Mouse (Mus musculus) heart, embryonic 12.5 days (tissue): ENCODE data around the gene Adamts13. TPM values are rescaled to one million over a fixed set of nuclear protein-coding genes. Genes with fewer than 3 reads are reported as not detected.
A peak's percentile ranks its signal among the peaks of the same experiment; 100 is the strongest.

Experiments used
- ATAC-seq: fragments of 200-750 bp; cut with Nextera tagmentation; 2 replicates; pipeline ENCODE4 v1.8.0; 2017; ENCODE audit warnings: moderate TSS enrichment, moderate library complexity; ENCODE audit not compliant: insufficient number of reproducible peaks, low FRiP score
- H3K27ac ChIP-seq: fragments of 300-500 bp; sonication (generic); 2 replicates; pipeline ENCODE4 v1.5.1; 2016; ENCODE audit warnings: mild to moderate bottlenecking, moderate library complexity; ENCODE audit not compliant: poor library complexity, severe bottlenecking
- H3K27me3 ChIP-seq: fragments of 300-500 bp; sonication (generic); replicated peaks from 2 replicates; pipeline ENCODE4 v1.6.1; 2016; ENCODE audit warnings: mild to moderate bottlenecking, moderate library complexity
- H3K36me3 ChIP-seq: fragments of 300-500 bp; sonication (generic); 2 replicates; pipeline ENCODE4 v1.6.1; 2016; ENCODE audit warnings: mild to moderate bottlenecking, moderate library complexity
- H3K4me1 ChIP-seq: fragments of 300-500 bp; sonication (generic); replicated peaks from 2 replicates; pipeline ENCODE4 v1.6.1; 2016; ENCODE audit warnings: mild to moderate bottlenecking
- H3K4me2 ChIP-seq: fragments of 300-500 bp; sonication (generic); 2 replicates; pipeline ENCODE4 v1.6.1; 2016; ENCODE audit warnings: mild to moderate bottlenecking, moderate library complexity
- H3K4me3 ChIP-seq: fragments of 300-500 bp; sonication (generic); 2 replicates; pipeline ENCODE4 v1.5.1; 2016; ENCODE audit warnings: mild to moderate bottlenecking
- H3K9ac ChIP-seq: fragments of 300-500 bp; sonication (generic); 2 replicates; pipeline ENCODE4 v1.6.1; 2016; ENCODE audit warnings: mild to moderate bottlenecking, moderate library complexity
- H3K9me3 ChIP-seq: fragments of 300-500 bp; sonication (generic); replicated peaks from 2 replicates; pipeline ENCODE4 v1.6.1; 2016; ENCODE audit warnings: mild to moderate bottlenecking, moderate library complexity
- WGBS: fragments of 180-500 bp; shearing (Covaris S2); methylation state at CpG from one replicate; pipeline ENCODE4 v1.1.7; 2016; 5-methylcytosine and 5-hydroxymethylcytosine counted together
- polyA plus RNA-seq: library from polyadenylated mRNA; unstranded; fragments of >200 nt; fragmentation: Nextera tagmentation; extraction: Ambion mirVana; gene quantifications from 2 replicates; pipeline ENCODE4 v1.2.1, GENCODE M21; 2016

Gene Adamts13
- polyA plus RNA-seq, 1 experiment from 2014 or later = not detected

- peaks cover 34% of the 10 kb centered on the region for H3K27me3 ChIP-seq
- no peaks in the 10 kb centered on the region for H3K9me3 ChIP-seq
- 30% methylated on average over 4 of the region's 4 CpGs for WGBS
- H3K36me3 ChIP-seq = no peaks in the 10 kb centered on the region
- no peak for ATAC-seq
- no peak overlapping the region for H3K9ac ChIP-seq
- H3K4me2 ChIP-seq = no peak overlapping the region
- H3K4me3 ChIP-seq = no peak overlapping the region
- H3K4me1 ChIP-seq = no peaks in the 10 kb centered on the region
- no peak overlapping the region for H3K27ac ChIP-seq
Observed at GRCm38 (mm10) chr2:26973960-26974359, 744 bp downstream of the Adamts13 start.

- no peaks in the 10 kb centered on the region for H3K4me1 ChIP-seq
- H3K36me3 ChIP-seq = no peaks in the 10 kb centered on the region
- WGBS = 59% methylated on average over 1 of the region's 1 CpGs
Observed at GRCm38 (mm10) chr2:26980361-26980760, 7.1 kb downstream of the Adamts13 start.

DNA sequence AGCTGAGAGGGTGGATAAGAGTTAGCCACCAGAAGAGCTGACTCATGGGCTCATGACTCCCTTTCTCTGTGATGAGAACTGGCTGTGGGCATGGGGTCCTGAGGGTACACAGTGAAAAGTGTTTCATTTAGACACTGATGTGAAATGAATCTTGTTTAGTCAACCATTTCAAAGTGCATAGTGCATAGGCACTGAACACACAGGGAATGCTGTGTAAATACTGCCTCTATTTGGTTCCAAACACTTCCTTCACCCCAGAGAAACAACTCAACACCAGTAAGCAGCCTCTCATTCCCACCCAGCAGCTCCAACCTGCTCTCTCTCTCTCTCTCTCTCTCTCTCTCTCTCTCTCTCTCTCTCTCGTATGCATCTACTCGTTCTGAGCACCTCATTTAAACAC lies 11.0 kb downstream of the Adamts13 start:
- H3K4me1 ChIP-seq = no peaks in the 10 kb centered on the region
- 77% methylated on average over 2 of the region's 2 CpGs for WGBS
- no peak overlapping the region for H3K4me3 ChIP-seq
- no peak overlapping the region for H3K9ac ChIP-seq
- peaks cover 34% of the 10 kb centered on the region for H3K27me3 ChIP-seq
- no peak overlapping the region for H3K27ac ChIP-seq
- H3K4me2 ChIP-seq = no peak overlapping the region
- ATAC-seq = no peak
- no peaks in the 10 kb centered on the region for H3K9me3 ChIP-seq
- no peaks in the 10 kb centered on the region for H3K36me3 ChIP-seq

More at GRCm38 (mm10) chr2:26980361-26980760, 7.1 kb downstream of the Adamts13 start:
- Histone ChIP-seq H3K9ac (no peak overlapping the region), H3K4me3 (no peak overlapping the region), H3K9me3 (no peaks in the 10 kb centered on the region), H3K4me2 (no peak overlapping the region), H3K27ac (no peak overlapping the region), H3K27me3 (peaks cover 32% of the 10 kb centered on the region)
- no peak for ATAC-seq

- H3K27me3 ChIP-seq = peaks cover 34% of the 10 kb centered on the region
- no peak for ATAC-seq
- no peaks in the 10 kb centered on the region for H3K36me3 ChIP-seq
- no peak overlapping the region for H3K27ac ChIP-seq
- no peak overlapping the region for H3K4me2 ChIP-seq
- H3K9me3 ChIP-seq = no peaks in the 10 kb centered on the region
- no peak overlapping the region for H3K4me3 ChIP-seq
- 70% methylated on average over 5 of the region's 5 CpGs for WGBS
- no peak overlapping the region for H3K9ac ChIP-seq
- no peaks in the 10 kb centered on the region for H3K4me1 ChIP-seq
Observed at GRCm38 (mm10) chr2:26984640-26985039, 11.4 kb downstream of the Adamts13 start.

DNA sequence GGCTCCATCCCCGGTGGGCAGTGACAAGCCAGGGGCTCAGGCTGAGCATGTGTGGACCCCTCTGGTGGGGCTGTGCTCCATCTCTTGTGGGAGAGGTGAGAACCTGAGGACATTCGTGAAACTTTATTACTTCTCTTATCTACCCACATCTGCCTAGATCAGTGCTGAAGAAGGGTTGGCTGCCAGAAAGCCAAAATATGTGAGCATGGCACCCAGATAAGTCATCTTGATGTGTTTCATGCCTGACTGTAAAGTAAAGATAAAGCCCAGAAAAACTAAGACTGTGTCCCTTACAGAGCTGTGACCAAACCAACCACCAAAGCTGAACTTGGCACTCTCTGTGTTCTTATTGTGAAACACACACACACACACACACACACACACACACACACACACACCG lies 20.7 kb downstream of the Adamts13 start:
- no peaks in the 10 kb centered on the region for H3K36me3 ChIP-seq
- no peak overlapping the region for H3K9ac ChIP-seq
- H3K27ac ChIP-seq = no peak overlapping the region
- H3K4me3 ChIP-seq = no peak overlapping the region
- no peak for ATAC-seq
- no peaks in the 10 kb centered on the region for H3K4me1 ChIP-seq
- 68% methylated on average over 3 of the region's 3 CpGs for WGBS
- H3K27me3 ChIP-seq = no peaks in the 10 kb centered on the region
- no peaks in the 10 kb centered on the region for H3K9me3 ChIP-seq
- no peak overlapping the region for H3K4me2 ChIP-seq

DNA sequence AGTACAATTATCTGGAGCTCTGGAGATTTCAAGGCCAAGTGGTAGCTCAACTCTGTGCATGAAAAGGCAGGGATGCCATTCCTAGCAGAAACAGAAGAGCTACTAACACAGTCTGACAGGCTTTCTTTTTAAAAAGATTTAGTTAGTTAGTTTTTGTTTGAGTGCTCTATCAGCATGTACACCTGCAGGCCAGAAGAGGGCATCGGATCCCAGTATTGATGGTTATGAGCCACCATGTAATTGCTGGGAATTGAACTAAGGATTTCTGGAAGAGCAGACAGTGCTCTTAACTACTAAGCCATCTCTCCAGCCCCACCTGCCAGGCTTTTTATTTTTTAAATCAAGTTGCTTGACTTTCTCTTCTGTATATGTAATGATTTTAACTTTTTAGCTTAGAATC lies 24.3 kb downstream of the Adamts13 start:
- Histone ChIP-seq H3K36me3 (no peaks in the 10 kb centered on the region), H3K4me3 (no peak overlapping the region), H3K9ac (no peak overlapping the region), H3K4me1 (no peaks in the 10 kb centered on the region), H3K27ac (no peak overlapping the region), H3K9me3 (no peaks in the 10 kb centered on the region), H3K27me3 (no peaks in the 10 kb centered on the region), H3K4me2 (no peak overlapping the region)
- no peak for ATAC-seq
- WGBS = 76% methylated on average over 1 of the region's 1 CpGs

DNA sequence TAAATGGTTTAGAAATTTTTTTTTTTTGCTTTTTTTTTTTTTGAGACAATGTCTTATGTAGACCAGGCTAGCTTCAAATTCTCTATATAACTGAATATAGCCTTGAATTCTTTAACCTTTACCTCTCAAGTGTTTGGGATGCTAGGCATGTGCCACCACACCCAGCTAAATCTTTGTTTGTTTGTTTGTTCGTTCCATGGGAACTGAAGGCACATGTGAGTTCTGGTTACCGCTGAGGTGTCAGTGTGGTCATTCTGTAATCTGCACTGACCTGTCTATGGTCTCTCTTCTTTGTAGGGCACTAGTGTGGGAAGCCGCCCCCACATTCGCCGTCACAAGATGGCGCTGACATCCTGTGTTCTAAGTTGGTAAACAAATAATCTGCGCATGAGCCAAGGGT lies 24.8 kb downstream of the Adamts13 start:
- Histone ChIP-seq H3K36me3 (no peaks in the 10 kb centered on the region), H3K9me3 (no peaks in the 10 kb centered on the region), H3K4me1 (no peaks in the 10 kb centered on the region), H3K27me3 (no peaks in the 10 kb centered on the region), H3K9ac (no peak overlapping the region), H3K4me3 (no peak overlapping the region), H3K4me2 (no peak overlapping the region), H3K27ac (no peak overlapping the region)
- 91% methylated on average over 7 of the region's 7 CpGs for WGBS
- ATAC-seq = no peak

DNA sequence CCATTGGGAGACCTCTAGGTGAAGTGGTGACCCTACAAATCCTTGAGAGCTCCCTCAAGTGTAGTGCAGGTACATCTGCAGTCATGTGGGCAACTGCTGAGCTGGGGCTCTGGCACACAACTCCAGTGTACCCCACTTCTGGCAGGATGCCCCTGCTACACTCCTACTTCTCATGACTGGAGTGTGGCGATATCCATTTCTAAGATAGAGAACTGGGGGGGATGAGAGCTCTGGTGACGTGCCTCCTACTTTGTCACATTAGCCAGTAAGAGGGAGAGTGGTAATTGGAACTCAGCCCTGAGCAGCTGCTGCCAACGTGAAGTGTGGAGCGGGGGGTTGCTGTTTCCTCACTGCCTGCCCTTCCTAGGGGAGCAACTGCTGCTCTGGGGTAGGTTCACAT lies 33.0 kb downstream of the Adamts13 start:
- Histone ChIP-seq H3K4me1 (peaks cover 14% of the 10 kb centered on the region), H3K9me3 (no peaks in the 10 kb centered on the region), H3K9ac (no peak overlapping the region), H3K4me2 (no peak overlapping the region), H3K36me3 (no peaks in the 10 kb centered on the region), H3K27ac (no peak overlapping the region), H3K4me3 (no peak overlapping the region), H3K27me3 (0 out of 2 replicates have a peak, but pooled peaks cover 6% of the 10 kb centered on the region)
- 53% methylated on average over 4 of the region's 4 CpGs for WGBS
- no peak for ATAC-seq

- ATAC-seq = no peak
- 61% methylated on average over 7 of the region's 7 CpGs for WGBS
- Histone ChIP-seq H3K9ac (no peak overlapping the region), H3K4me1 (peaks cover 22% of the 10 kb centered on the region), H3K27me3 (0 out of 2 replicates have a peak, but pooled peaks cover 6% of the 10 kb centered on the region), H3K27ac (no peak overlapping the region), H3K4me2 (no peak overlapping the region), H3K4me3 (no peak overlapping the region), H3K36me3 (no peaks in the 10 kb centered on the region), H3K9me3 (no peaks in the 10 kb centered on the region)
Observed at GRCm38 (mm10) chr2:27007701-27008100, 34.5 kb downstream of the Adamts13 start.

DNA sequence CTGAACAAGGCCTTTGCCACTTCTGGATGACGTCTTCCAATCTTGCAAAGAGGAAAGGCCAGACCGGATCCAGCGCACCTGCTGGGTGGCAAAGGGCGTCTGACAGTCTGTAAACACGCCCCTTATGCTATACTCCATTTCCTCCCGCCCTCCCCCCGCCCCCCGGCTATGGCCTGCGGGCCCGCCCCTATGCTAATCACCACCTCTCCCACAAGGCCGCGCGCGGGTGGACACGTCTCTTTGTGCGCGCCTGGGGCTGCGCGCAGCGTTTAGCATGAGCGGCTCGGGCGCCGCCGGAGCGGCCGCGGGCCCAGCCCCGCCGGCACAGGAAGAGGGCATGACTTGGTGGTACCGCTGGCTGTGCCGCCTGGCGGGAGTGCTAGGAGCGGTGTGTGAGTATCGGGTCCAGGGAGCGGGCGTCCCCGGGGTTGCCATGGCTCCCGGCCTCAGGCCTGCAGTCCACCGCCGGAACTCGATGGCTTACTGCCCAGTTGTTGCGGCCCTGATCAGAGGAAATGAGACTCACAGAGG lies 36.6 kb downstream of the Adamts13 start, which contains the start of gene Cacfd1:
Gene Cacfd1 (plus strand): TSS at position 213 of the 531 bp plus-strand sequence.
- Histone ChIP-seq H3K4me3 (peak within 1 kb of the TSS; percentile 74), H3K4me2 (peak within 1 kb of the TSS; percentile 82), H3K9me3 (no peaks in the 10 kb centered on the region), H3K27me3 (0 out of 2 replicates have a peak, but pooled peaks cover 6% of the 10 kb centered on the region), H3K27ac (peak within 1 kb of the TSS; percentile 65; the same call in 1 of the 2 replicates), H3K9ac (peak within 1 kb of the TSS; percentile 93), H3K36me3 (peaks cover 13% of the 10 kb centered on the region), H3K4me1 (peaks cover 22% of the 10 kb centered on the region)
- peak; percentile 95 for ATAC-seq
- WGBS = under 1% methylated on average over 43 of the region's 43 CpGs

DNA sequence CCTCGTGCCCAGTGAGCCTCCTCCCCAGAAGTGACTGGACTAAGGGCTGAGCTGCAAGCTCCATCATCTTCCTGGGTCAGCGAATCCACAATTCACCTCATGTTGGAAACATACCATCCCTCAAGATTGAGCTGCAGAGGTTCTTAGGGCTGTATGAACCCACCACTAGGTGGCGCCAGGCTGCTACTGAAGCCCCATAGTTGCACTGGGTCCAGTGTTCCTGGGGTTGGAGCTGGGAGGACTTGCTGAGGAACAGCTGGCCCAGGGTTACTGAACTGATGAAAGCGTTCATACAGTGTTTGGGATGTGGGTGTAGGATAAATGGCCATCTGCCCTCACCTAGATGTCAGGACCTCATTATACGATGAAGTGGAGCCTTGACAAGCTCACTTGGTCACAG lies 44.6 kb downstream of the Adamts13 start:
- Histone ChIP-seq H3K4me3 (no peak overlapping the region), H3K27ac (no peak overlapping the region), H3K27me3 (no peaks in the 10 kb centered on the region), H3K9ac (no peak overlapping the region), H3K9me3 (no peaks in the 10 kb centered on the region), H3K36me3 (peaks cover 71% of the 10 kb centered on the region), H3K4me2 (no peak overlapping the region), H3K4me1 (no peaks in the 10 kb centered on the region)
- ATAC-seq = no peak
- whole genome bisulfite sequencing = 52% methylated on average over 5 of the region's 5 CpGs

DNA sequence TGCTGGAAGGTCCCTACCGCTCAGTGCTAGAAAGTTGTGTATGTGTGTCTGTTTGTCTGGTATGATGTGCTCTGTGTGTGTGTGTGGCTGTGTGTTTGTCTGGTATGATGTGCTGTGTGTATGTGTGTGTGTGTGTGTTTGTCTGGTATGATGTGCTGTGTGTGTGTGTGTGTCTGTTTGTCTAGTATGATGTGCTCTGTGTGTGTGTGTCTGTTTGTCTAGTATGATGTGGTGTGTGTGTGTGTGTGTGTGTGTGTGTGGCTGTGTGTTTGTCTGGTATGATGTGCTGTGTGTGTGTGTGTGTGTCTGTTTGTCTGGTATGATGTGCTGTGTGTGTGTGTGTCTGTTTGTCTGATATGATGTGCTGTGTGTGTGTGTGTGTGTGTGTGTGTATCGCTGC lies 46.3 kb downstream of the Adamts13 start:
- 86% methylated on average over 2 of the region's 2 CpGs for WGBS
- no peak overlapping the region for H3K4me3 ChIP-seq
- no peaks in the 10 kb centered on the region for H3K9me3 ChIP-seq
- H3K36me3 ChIP-seq = peaks cover 60% of the 10 kb centered on the region
- no peak for ATAC-seq
- no peak overlapping the region for H3K4me2 ChIP-seq
- no peak overlapping the region for H3K27ac ChIP-seq
- peaks cover 5% of the 10 kb centered on the region; the same call in 1 of the 2 replicates for H3K27me3 ChIP-seq
- no peaks in the 10 kb centered on the region for H3K4me1 ChIP-seq
- H3K9ac ChIP-seq = no peak overlapping the region
